10 mouse cellular contexts compared by ENCODE assay signal in genomic region chr4:14039513-14040072, GRCm38 (mm10).
A peak's percentile ranks its signal among the peaks of the same experiment; 100 is the strongest.
DNase-seq lines count a peak whose midpoint lies in the region; ATAC-seq and TF ChIP-seq lines count a peak whose summit lies in the region.
"Had no signal": no experiment of that assay in that cellular context is flagged by ENCODE, and none has a peak within 500 bp of the region (broad histone marks: within the 10 kb centered on the region; RNA-seq: fewer than 3 reads in every experiment).

No protein-coding gene starts in this region.

- TF ChIP-seq POLR2A in brain, embryonic 14.5 days (IDR thresholded peaks at IDR 0.05; ENCODE audit: borderline replicate concordance, extremely low read depth, insufficient read depth, insufficient read length, poor library complexity, severe bottlenecking) = no peak

- no peaks in the 10 kb centered on the region for H3K4me1 ChIP-seq in liver, embryonic 11.5 days (replicated peaks; ENCODE audit: control insufficient read depth, insufficient read depth, low read length)
- H3K4me1 ChIP-seq in heart, embryonic 12.5 days (replicated peaks) = no peaks in the 10 kb centered on the region
- H3K4me1 ChIP-seq: liver, embryonic 13.5 days had no signal

- H3K9ac ChIP-seq in liver, embryonic 11.5 days (ENCODE audit: low read depth, low read length) = no peak overlapping the region
- no peak overlapping the region for H3K9ac ChIP-seq in heart, embryonic 12.5 days
- H3K9ac ChIP-seq: liver, embryonic 13.5 days had no signal

- no peak overlapping the region for H3K27ac ChIP-seq in liver, embryonic 11.5 days (ENCODE audit: low read depth, low read length)
- H3K27ac ChIP-seq in heart, embryonic 12.5 days (ENCODE audit: poor library complexity, severe bottlenecking) = no peak overlapping the region
- H3K27ac ChIP-seq: liver, embryonic 13.5 days had no signal

- 76% methylated on average over 7 of the region's 7 CpGs for WGBS in liver, embryonic 11.5 days
- WGBS in heart, embryonic 12.5 days = 72% methylated on average over 7 of the region's 7 CpGs

- no peaks in the 10 kb centered on the region for H3K27me3 ChIP-seq in liver, embryonic 11.5 days (replicated peaks; ENCODE audit: control insufficient read depth, insufficient read depth, low read length)
- no peaks in the 10 kb centered on the region for H3K27me3 ChIP-seq in heart, embryonic 12.5 days (replicated peaks)
- H3K27me3 ChIP-seq: liver, embryonic 13.5 days had no signal

- no peak for TF ChIP-seq CTCF in brain, embryonic 14.5 days (IDR thresholded peaks at IDR 0.05; ENCODE audit: borderline replicate concordance, extremely low read depth, insufficient read depth, insufficient read length)

- no peak for ATAC-seq in liver, embryonic 11.5 days (replicated peaks; ENCODE audit: low FRiP score)
- ATAC-seq in heart, embryonic 12.5 days (ENCODE audit: insufficient number of reproducible peaks, low FRiP score) = no peak

- intact Hi-C loops in left cerebral cortex, postnatal 36 days (cut with DNase I) = no loop called here

- H3K4me2 ChIP-seq in liver, embryonic 11.5 days = no peak overlapping the region
- H3K4me2 ChIP-seq in heart, embryonic 12.5 days = no peak overlapping the region
- H3K4me2 ChIP-seq: liver, embryonic 13.5 days had no signal

- H3K9me3 ChIP-seq in liver, embryonic 11.5 days (ENCODE audit: control insufficient read depth, low read length) = no peaks in the 10 kb centered on the region
- no peaks in the 10 kb centered on the region for H3K9me3 ChIP-seq in heart, embryonic 12.5 days (replicated peaks)
- H3K9me3 ChIP-seq: liver, embryonic 13.5 days had no signal

- no peak overlapping the region for H3K4me3 ChIP-seq in liver, embryonic 11.5 days (ENCODE audit: low read depth, low read length)
- H3K4me3 ChIP-seq in heart, embryonic 12.5 days = no peak overlapping the region
- H3K4me3 ChIP-seq: liver, embryonic 13.5 days had no signal

- DNase-seq in brain, embryonic 14.5 days (ENCODE audit: low read depth) = peak; percentile 93
- peak; percentile 24 for DNase-seq in cerebellum, adult 9-10 months
- DNase-seq in frontal cortex, postnatal 36 days (ENCODE audit: low spot score in 2 of 2) = peak; percentile 59 to 69
- DNase-seq in left cerebral cortex, postnatal 36 days (ENCODE audit: low spot score in 2 of 2) = peak; percentile 57 to 58
- DNase-seq in liver, embryonic 11.5 days (ENCODE audit: low spot score) = no peak
- DNase-seq in adrenal gland, postnatal 36 days = no peak
- no peak for DNase-seq in adrenal gland, adult 8-10 months
- DNase-seq: gastrocnemius, postnatal 14 days; liver, embryonic 13.5 days had no signal

- no peaks in the 10 kb centered on the region for H3K36me3 ChIP-seq in liver, embryonic 11.5 days (ENCODE audit: control insufficient read depth, insufficient read depth, low read length)
- H3K36me3 ChIP-seq in heart, embryonic 12.5 days = no peaks in the 10 kb centered on the region
- H3K36me3 ChIP-seq: liver, embryonic 13.5 days had no signal

Comparison
In these comparisons a context has a peak if more than half of its experiments do, and no peak if none do; other contexts are left out.
1. DNase-seq: peak in brain, embryonic 14.5 days (single experiment), cerebellum, adult 9-10 months (single experiment), frontal cortex, postnatal 36 days (2 of 2) and left cerebral cortex, postnatal 36 days (2 of 2); none in liver, embryonic 11.5 days (single experiment), adrenal gland, postnatal 36 days (0 of 2) and adrenal gland, adult 8-10 months (single experiment).